Mouse (Mus musculus): ENCODE data around the gene Alad. TPM values are rescaled to one million over a fixed set of nuclear protein-coding genes. Genes with fewer than 3 reads are reported as not detected.
"Not testable (repeated sequence)": the region's sequence is repeated elsewhere in the genome, so short reads cannot be mapped to it uniquely, and the experiment has no call there.

Gene Alad
- total RNA-seq, 2 experiments from 2014 or later: 26.9 to 30.0 TPM

- DNase-seq: no peak
Measured at GRCm38 (mm10) chr4:62485450-62486161, 34.1 kb downstream of the Alad start.

- DNase-seq: no peak
Measured at GRCm38 (mm10) chr4:62484928-62485327, 34.8 kb downstream of the Alad start.

- no peak for DNase-seq
Measured at GRCm38 (mm10) chr4:62480709-62481605, 38.8 kb downstream of the Alad start.

- DNase-seq: no peak
Measured at GRCm38 (mm10) chr4:62479937-62480708, 39.6 kb downstream of the Alad start, which contains the start of gene Bspry. Gene Bspry, plus strand, starts transcription at chr4:62480053.

- DNase-seq: not testable (repeated sequence)
Measured at GRCm38 (mm10) chr4:62479593-62479936, 40.2 kb downstream of the Alad start.

- no peak for DNase-seq
Measured at GRCm38 (mm10) chr4:62477542-62478244, 42.0 kb downstream of the Alad start.

- DNase-seq: no peak
Measured at GRCm38 (mm10) chr4:62475793-62476192, 43.9 kb downstream of the Alad start.

- no peak for DNase-seq
Measured at GRCm38 (mm10) chr4:62475131-62475530, 44.6 kb downstream of the Alad start.

- no peak for DNase-seq
Measured at GRCm38 (mm10) chr4:62472071-62472470, 47.6 kb downstream of the Alad start.

GRCm38 (mm10) chr4:62470598-62471051 is 49.1 kb downstream of the Alad start, which contains the start of gene Wdr31:
Gene Wdr31, minus strand, starts transcription at chr4:62470896.
- peak; percentile 76 for DNase-seq

GRCm38 (mm10) chr4:62468158-62468557 is 51.6 kb downstream of the Alad start:
- no peak for DNase-seq

- no peak for DNase-seq
Measured at GRCm38 (mm10) chr4:62463124-62463523, 56.6 kb downstream of the Alad start.

- no peak for DNase-seq
Measured at GRCm38 (mm10) chr4:62460348-62460747, 59.4 kb downstream of the Alad start.

Other genes with a start within 250 kb of the Alad start
- gene Fkbp15, start 159.4 kb downstream of the Alad start, total RNA-seq (2021): 10 to 100 TPM; 18.0 to 22.0 TPM
- gene Slc31a1, start 159.2 kb downstream of the Alad start, total RNA-seq (2021): 10 to 100 TPM; 12.4 to 16.6 TPM
- gene Cdc26, start 111.3 kb downstream of the Alad start, total RNA-seq (2021): 10 to 100 TPM; 53.5 to 59.4 TPM
- 10 to 100 TPM; 13.5 to 13.6 TPM for gene Prpf4, start 111.1 kb downstream of the Alad start, total RNA-seq (2021)
- gene Rnf183, start 84.7 kb downstream of the Alad start, total RNA-seq (2021): not detected
- gene Wdr31, start 49.0 kb downstream of the Alad start, total RNA-seq (2021): under 1 TPM; 0.27 to 0.54 TPM
- under 1 TPM; 0.66 to 0.70 TPM for gene Bspry, start 39.9 kb downstream of the Alad start, total RNA-seq (2021)
- 1 to 10 TPM; 3.9 to 6.2 TPM for gene Hdhd3, start 16.5 kb downstream of the Alad start, total RNA-seq (2021)
- 10 to 100 TPM; 20.9 to 21.8 TPM for gene Pole3, start 5.2 kb upstream of the Alad start, total RNA-seq (2021)
- gene 4933430I17Rik, start 5.5 kb upstream of the Alad start, total RNA-seq (2021): under 1 TPM; 0.18 to 0.26 TPM
- gene Rgs3, start 39.9 kb upstream of the Alad start, total RNA-seq (2021): 10 to 100 TPM; 20.1 to 32.8 TPM